Mouse (Mus musculus): ENCODE results near the gene Pax4. TPM values are rescaled to one million over a fixed set of nuclear protein-coding genes. Genes with fewer than 3 reads are reported as not detected.

Pax4 gene
- polyA plus RNA-seq, 1 experiment from 2014 or later, result not detected

- H3K4me2 ChIP-seq, result no peak overlapping the region
- no peak overlapping the region for H3K27ac ChIP-seq (ENCODE audit: low read depth, low read length)
- no peaks in the 10 kb centered on the region for H3K27me3 ChIP-seq (ENCODE audit: control insufficient read depth, insufficient read depth, low read length)
- H3K4me3 ChIP-seq (ENCODE audit: low read depth, low read length), result no peak overlapping the region
- ATAC-seq (replicated peaks; ENCODE audit: insufficient number of reproducible peaks, low FRiP score, low TSS enrichment), result no peak
- no peaks in the 10 kb centered on the region for H3K36me3 ChIP-seq (ENCODE audit: control insufficient read depth, insufficient read depth, low read length)
- no peaks in the 10 kb centered on the region for H3K9me3 ChIP-seq (replicated peaks; ENCODE audit: control insufficient read depth, low read length)
- no peaks in the 10 kb centered on the region for H3K4me1 ChIP-seq (ENCODE audit: control insufficient read depth, insufficient read depth, low read length)
- WGBS (ENCODE audit: insufficient replicate concordance), result 3% methylated on average over 5 of the region's 5 CpGs
- no peak overlapping the region for H3K9ac ChIP-seq (ENCODE audit: low read depth, low read length)
Measured at GRCm38 (mm10) chr6:28460534-28460933, 11.4 kb upstream of the Pax4 start.

GRCm38 (mm10) chr6:28459221-28459668 is 10.1 kb upstream of the Pax4 start:
- Histone ChIP-seq H3K9ac (ENCODE audit: low read depth, low read length) (no peak overlapping the region), H3K4me2 (no peak overlapping the region), H3K27ac (ENCODE audit: low read depth, low read length) (no peak overlapping the region), H3K36me3 (ENCODE audit: control insufficient read depth, insufficient read depth, low read length) (no peaks in the 10 kb centered on the region), H3K4me3 (ENCODE audit: low read depth, low read length) (no peak overlapping the region), H3K4me1 (ENCODE audit: control insufficient read depth, insufficient read depth, low read length) (no peaks in the 10 kb centered on the region), H3K9me3 (replicated peaks; ENCODE audit: control insufficient read depth, low read length) (no peaks in the 10 kb centered on the region), H3K27me3 (ENCODE audit: control insufficient read depth, insufficient read depth, low read length) (no peaks in the 10 kb centered on the region)
- ATAC-seq (replicated peaks; ENCODE audit: insufficient number of reproducible peaks, low FRiP score, low TSS enrichment), result no peak

GRCm38 (mm10) chr6:28450977-28451376 is 1.8 kb upstream of the Pax4 start:
- 2% methylated on average over 12 of the region's 12 CpGs for WGBS (ENCODE audit: insufficient replicate concordance)
- Histone ChIP-seq H3K36me3 (ENCODE audit: control insufficient read depth, insufficient read depth, low read length) (no peaks in the 10 kb centered on the region), H3K4me1 (ENCODE audit: control insufficient read depth, insufficient read depth, low read length) (no peaks in the 10 kb centered on the region), H3K27ac (ENCODE audit: low read depth, low read length) (no peak overlapping the region), H3K9ac (ENCODE audit: low read depth, low read length) (no peak overlapping the region), H3K27me3 (ENCODE audit: control insufficient read depth, insufficient read depth, low read length) (peaks cover 27% of the 10 kb centered on the region), H3K9me3 (replicated peaks; ENCODE audit: control insufficient read depth, low read length) (no peaks in the 10 kb centered on the region), H3K4me3 (ENCODE audit: low read depth, low read length) (no peak overlapping the region), H3K4me2 (no peak overlapping the region)
- ATAC-seq (replicated peaks; ENCODE audit: insufficient number of reproducible peaks, low FRiP score, low TSS enrichment), result no peak

GRCm38 (mm10) chr6:28450481-28450880 is 1.3 kb upstream of the Pax4 start:
- Histone ChIP-seq H3K9ac (ENCODE audit: low read depth, low read length) (no peak overlapping the region), H3K4me3 (ENCODE audit: low read depth, low read length) (no peak overlapping the region), H3K4me2 (no peak overlapping the region), H3K4me1 (ENCODE audit: control insufficient read depth, insufficient read depth, low read length) (no peaks in the 10 kb centered on the region), H3K27ac (ENCODE audit: low read depth, low read length) (no peak overlapping the region), H3K36me3 (ENCODE audit: control insufficient read depth, insufficient read depth, low read length) (no peaks in the 10 kb centered on the region), H3K9me3 (replicated peaks; ENCODE audit: control insufficient read depth, low read length) (no peaks in the 10 kb centered on the region), H3K27me3 (ENCODE audit: control insufficient read depth, insufficient read depth, low read length) (peaks cover 27% of the 10 kb centered on the region)
- ATAC-seq (replicated peaks; ENCODE audit: insufficient number of reproducible peaks, low FRiP score, low TSS enrichment), result no peak
- WGBS (ENCODE audit: insufficient replicate concordance), result 10% methylated on average over 5 of the region's 5 CpGs

GRCm38 (mm10) chr6:28447937-28448336 is 1.2 kb downstream of the Pax4 start:
- H3K27me3 ChIP-seq (ENCODE audit: control insufficient read depth, insufficient read depth, low read length), result peaks cover 27% of the 10 kb centered on the region

GRCm38 (mm10) chr6:28431538-28431855 is 17.7 kb downstream of the Pax4 start:
- Histone ChIP-seq H3K4me3 (ENCODE audit: low read depth, low read length) (no peak overlapping the region), H3K9ac (ENCODE audit: low read depth, low read length) (no peak overlapping the region), H3K9me3 (replicated peaks; ENCODE audit: control insufficient read depth, low read length) (no peaks in the 10 kb centered on the region), H3K36me3 (ENCODE audit: control insufficient read depth, insufficient read depth, low read length) (peaks cover 3% of the 10 kb centered on the region; the same call in 1 of the 2 replicates), H3K27ac (ENCODE audit: low read depth, low read length) (no peak overlapping the region), H3K4me1 (ENCODE audit: control insufficient read depth, insufficient read depth, low read length) (no peaks in the 10 kb centered on the region), H3K4me2 (no peak overlapping the region), H3K27me3 (ENCODE audit: control insufficient read depth, insufficient read depth, low read length) (no peaks in the 10 kb centered on the region)
- no peak for ATAC-seq (replicated peaks; ENCODE audit: insufficient number of reproducible peaks, low FRiP score, low TSS enrichment)
- 57% methylated on average over 6 of the region's 6 CpGs for WGBS (ENCODE audit: insufficient replicate concordance)

More at GRCm38 (mm10) chr6:28447937-28448336, 1.2 kb downstream of the Pax4 start:
- H3K9ac ChIP-seq (ENCODE audit: low read depth, low read length), result no peak overlapping the region
- ATAC-seq (replicated peaks; ENCODE audit: insufficient number of reproducible peaks, low FRiP score, low TSS enrichment), result no peak
- no peak overlapping the region for H3K27ac ChIP-seq (ENCODE audit: low read depth, low read length)
- H3K4me1 ChIP-seq (ENCODE audit: control insufficient read depth, insufficient read depth, low read length), result no peaks in the 10 kb centered on the region
- 78% methylated on average over 7 of the region's 7 CpGs for WGBS (ENCODE audit: insufficient replicate concordance)
- H3K9me3 ChIP-seq (replicated peaks; ENCODE audit: control insufficient read depth, low read length), result no peaks in the 10 kb centered on the region
- no peak overlapping the region for H3K4me3 ChIP-seq (ENCODE audit: low read depth, low read length)
- H3K4me2 ChIP-seq, result no peak overlapping the region
- no peaks in the 10 kb centered on the region for H3K36me3 ChIP-seq (ENCODE audit: control insufficient read depth, insufficient read depth, low read length)

DNA sequence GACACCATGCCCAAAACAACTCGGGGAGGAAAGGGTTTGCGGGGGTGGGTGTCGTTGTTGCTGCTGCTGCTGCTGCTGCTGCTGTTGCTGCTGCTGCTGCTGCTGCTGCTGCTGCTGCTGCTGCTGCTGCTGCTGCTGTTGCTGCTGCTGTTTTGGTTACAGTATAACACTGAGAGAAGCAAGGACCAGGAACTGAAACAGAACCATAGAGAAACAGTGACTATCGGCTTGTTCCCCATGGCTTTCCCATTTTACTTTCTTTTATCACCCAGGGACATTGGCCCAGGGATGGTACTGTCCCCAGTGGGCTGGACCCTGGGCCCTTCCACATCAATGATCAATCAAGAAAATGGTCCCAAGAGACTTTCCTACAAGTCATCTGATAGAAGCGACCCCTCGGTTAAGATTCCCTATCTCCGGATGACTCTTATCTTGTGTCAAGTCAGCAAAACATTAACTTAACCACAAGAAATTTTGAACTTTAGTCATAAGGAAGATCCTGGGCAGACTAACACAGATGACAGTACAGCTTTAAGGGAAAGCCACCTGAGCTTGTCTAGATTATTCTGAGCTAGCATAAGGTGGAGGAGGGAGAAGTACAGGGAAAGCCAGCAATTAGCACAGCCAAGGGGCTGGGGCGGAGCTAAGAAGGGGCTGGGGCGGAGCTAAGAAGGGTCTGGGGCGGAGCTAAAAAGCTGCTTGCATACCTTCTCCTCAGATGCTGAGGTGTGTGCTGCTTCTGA is 18.2 kb downstream of the Pax4 start:
- H3K36me3 ChIP-seq (ENCODE audit: control insufficient read depth, insufficient read depth, low read length), result peaks cover 8% of the 10 kb centered on the region
- no peak overlapping the region for H3K4me3 ChIP-seq (ENCODE audit: low read depth, low read length)
- H3K9ac ChIP-seq (ENCODE audit: low read depth, low read length), result no peak overlapping the region
- H3K27me3 ChIP-seq (ENCODE audit: control insufficient read depth, insufficient read depth, low read length), result no peaks in the 10 kb centered on the region
- H3K27ac ChIP-seq (ENCODE audit: low read depth, low read length), result no peak overlapping the region
- 78% methylated on average over 10 of the region's 10 CpGs for WGBS (ENCODE audit: insufficient replicate concordance)
- no peak for ATAC-seq (replicated peaks; ENCODE audit: insufficient number of reproducible peaks, low FRiP score, low TSS enrichment)
- no peak overlapping the region for H3K4me2 ChIP-seq
- no peaks in the 10 kb centered on the region for H3K9me3 ChIP-seq (replicated peaks; ENCODE audit: control insufficient read depth, low read length)
- H3K4me1 ChIP-seq (ENCODE audit: control insufficient read depth, insufficient read depth, low read length), result no peaks in the 10 kb centered on the region

GRCm38 (mm10) chr6:28429870-28430269 is 19.3 kb downstream of the Pax4 start:
- Histone ChIP-seq H3K4me3 (ENCODE audit: low read depth, low read length) (no peak overlapping the region), H3K36me3 (ENCODE audit: control insufficient read depth, insufficient read depth, low read length) (peaks cover 15% of the 10 kb centered on the region), H3K27me3 (ENCODE audit: control insufficient read depth, insufficient read depth, low read length) (no peaks in the 10 kb centered on the region), H3K4me2 (no peak overlapping the region), H3K9ac (ENCODE audit: low read depth, low read length) (no peak overlapping the region), H3K27ac (ENCODE audit: low read depth, low read length) (no peak overlapping the region), H3K9me3 (replicated peaks; ENCODE audit: control insufficient read depth, low read length) (no peaks in the 10 kb centered on the region), H3K4me1 (ENCODE audit: control insufficient read depth, insufficient read depth, low read length) (peaks cover 2% of the 10 kb centered on the region)
- no peak for ATAC-seq (replicated peaks; ENCODE audit: insufficient number of reproducible peaks, low FRiP score, low TSS enrichment)
- WGBS (ENCODE audit: insufficient replicate concordance), result 83% methylated on average over 11 of the region's 11 CpGs

GRCm38 (mm10) chr6:28428290-28428689 is 20.9 kb downstream of the Pax4 start, which contains the start of gene Gcc1:
Gene Gcc1 (minus strand): TSS chr6:28428390.
- no peaks in the 10 kb centered on the region for H3K9me3 ChIP-seq (replicated peaks; ENCODE audit: control insufficient read depth, low read length)
- ATAC-seq (replicated peaks; ENCODE audit: insufficient number of reproducible peaks, low FRiP score, low TSS enrichment), result no peak
- H3K4me2 ChIP-seq, result no peak within 1 kb of the TSS
- peaks cover 18% of the 10 kb centered on the region for H3K36me3 ChIP-seq (ENCODE audit: control insufficient read depth, insufficient read depth, low read length)
- H3K4me3 ChIP-seq (ENCODE audit: low read depth, low read length), result no peak within 1 kb of the TSS
- H3K27me3 ChIP-seq (ENCODE audit: control insufficient read depth, insufficient read depth, low read length), result no peaks in the 10 kb centered on the region
- H3K4me1 ChIP-seq (ENCODE audit: control insufficient read depth, insufficient read depth, low read length), result peaks cover 11% of the 10 kb centered on the region
- no peak within 1 kb of the TSS for H3K27ac ChIP-seq (ENCODE audit: low read depth, low read length)
- 80% methylated on average over 3 of the region's 3 CpGs for WGBS (ENCODE audit: insufficient replicate concordance)
- H3K9ac ChIP-seq (ENCODE audit: low read depth, low read length), result no peak within 1 kb of the TSS

Data from heart, embryonic 11.5 days (tissue).